Mouse (Mus musculus) midbrain, embryonic 11.5 days (tissue): Measurements from ENCODE around the gene Uap1. TPM values are rescaled to one million over a fixed set of nuclear protein-coding genes. Genes with fewer than 3 reads are reported as not detected.

Experiments used
- ATAC-seq: fragments of 200-750 bp; cut with Nextera tagmentation; 2 replicates; pipeline ENCODE4 v1.8.0; 2017; ENCODE audit warnings: moderate TSS enrichment, moderate library complexity; ENCODE audit not compliant: low FRiP score
- DNase-seq: peaks from one replicate; pipeline ENCODE4 v3.0.0; 2015; ENCODE audit warnings: low spot score; ENCODE audit errors: missing footprints
- H3K27ac ChIP-seq: fragments of 300-500 bp; sonication (generic); 2 replicates; pipeline ENCODE4 v1.5.1; 2014; ENCODE audit warnings: low read depth, low read length
- H3K27me3 ChIP-seq: fragments of 300-500 bp; sonication (generic); 2 replicates; pipeline ENCODE4 v1.6.1; 2014; ENCODE audit warnings: mild to moderate bottlenecking, low read length, moderate library complexity, mixed read lengths; ENCODE audit not compliant: control insufficient read depth, insufficient read depth
- H3K36me3 ChIP-seq: fragments of 300-500 bp; sonication (generic); 2 replicates; pipeline ENCODE4 v1.6.1; 2014; ENCODE audit warnings: mild to moderate bottlenecking, low read length, moderate library complexity, mixed read lengths; ENCODE audit not compliant: control insufficient read depth, insufficient read depth
- H3K4me1 ChIP-seq: fragments of 300-500 bp; sonication (generic); 2 replicates; pipeline ENCODE4 v1.6.1; 2014; ENCODE audit warnings: low read length; ENCODE audit not compliant: control insufficient read depth, insufficient read depth
- H3K4me2 ChIP-seq: fragments of 300-500 bp; sonication (generic); 2 replicates; pipeline ENCODE4 v1.6.1; 2014; ENCODE audit warnings: mild to moderate bottlenecking, moderate library complexity
- H3K4me3 ChIP-seq: fragments of 300-500 bp; sonication (generic); 2 replicates; pipeline ENCODE4 v1.5.1; 2014; ENCODE audit warnings: low read depth, low read length
- H3K9ac ChIP-seq: fragments of 300-500 bp; sonication (generic); 2 replicates; pipeline ENCODE4 v1.6.1; 2014; ENCODE audit warnings: low read length
- H3K9me3 ChIP-seq: fragments of 300-500 bp; sonication (generic); 2 replicates; pipeline ENCODE4 v1.6.1; 2016; ENCODE audit warnings: low read length; ENCODE audit not compliant: control insufficient read depth
- WGBS: fragments of 180-500 bp; shearing (Covaris S2); extraction: QIAGEN DNeasy Blood & Tissue Kit; methylation state at CpG from one replicate; pipeline ENCODE4 v1.1.7; 2014; 5-methylcytosine and 5-hydroxymethylcytosine counted together
- polyA plus RNA-seq: library from polyadenylated mRNA; unstranded; fragments of >200 nt; fragmentation: Nextera tagmentation; extraction: Ambion mirVana; gene quantifications from 2 replicates; pipeline ENCODE4 v1.2.1, GENCODE M21; 2014

Gene Uap1
- 61.7 and 67.7 TPM in 2 replicates for polyA plus RNA-seq

DNA sequence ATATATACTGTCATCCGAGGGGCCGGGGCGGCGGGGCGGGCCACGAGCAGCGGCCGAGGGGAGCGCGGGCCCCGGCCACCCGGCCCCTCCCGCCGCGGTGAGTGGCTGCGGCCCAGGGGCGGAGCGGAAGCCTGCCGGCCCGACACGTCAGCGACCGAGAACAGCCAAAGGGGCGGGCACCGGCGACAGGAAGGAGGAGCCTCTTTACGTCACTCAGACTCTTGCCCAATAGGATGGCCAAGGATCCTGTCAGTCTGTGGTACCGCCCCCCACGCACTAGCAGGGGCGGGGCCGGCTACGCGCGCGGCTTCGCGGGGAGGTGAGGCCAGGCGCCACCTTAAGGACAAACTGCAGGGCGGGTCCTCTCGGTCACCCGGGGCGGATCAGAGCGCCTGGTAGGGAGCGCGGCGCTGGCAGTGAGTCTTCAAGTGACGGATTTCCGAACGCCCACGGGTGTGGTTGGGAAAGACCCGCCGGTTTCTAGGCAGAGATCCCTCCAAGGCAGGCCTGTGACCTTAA is at the start of gene Uap1:
Gene Uap1 (minus strand): TSS at position 144 of the 519 bp plus-strand sequence.
- ATAC-seq, result peak; percentile 100
- Histone ChIP-seq H3K9ac (peak within 1 kb of the TSS; percentile 69), H3K4me3 (peak within 1 kb of the TSS; percentile 82), H3K9me3 (no peaks in the 10 kb centered on the region), H3K27me3 (no peaks in the 10 kb centered on the region), H3K36me3 (no peaks in the 10 kb centered on the region), H3K27ac (peak within 1 kb of the TSS; percentile 82), H3K4me1 (peaks cover 9% of the 10 kb centered on the region), H3K4me2 (peak within 1 kb of the TSS; percentile 76)
- peak; percentile 99 for DNase-seq
- under 1% methylated on average over 52 of the region's 52 CpGs for WGBS

DNA sequence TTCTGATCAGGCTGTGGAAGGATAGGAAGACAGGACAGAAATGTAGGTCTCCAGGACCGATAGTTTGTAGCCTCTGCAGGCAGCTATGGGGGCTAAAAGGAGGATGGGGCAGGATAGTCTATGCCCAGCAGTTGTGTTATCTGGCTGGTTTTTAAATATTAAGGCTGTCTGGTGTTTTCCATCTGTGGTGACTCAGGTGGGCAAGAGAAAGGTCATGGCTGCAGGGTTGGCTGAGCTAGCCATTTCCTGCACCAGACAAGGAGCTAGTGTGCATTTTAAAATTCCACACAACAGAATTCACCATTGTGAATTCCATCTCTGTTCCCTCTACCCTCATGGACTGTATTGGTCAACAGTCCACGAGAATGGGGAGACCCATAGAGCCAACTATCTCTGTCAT is 48.5 kb upstream of the Uap1 start:
- H3K9ac ChIP-seq, result no peak overlapping the region
- WGBS, result 75% methylated on average over 2 of the region's 2 CpGs
- no peaks in the 10 kb centered on the region for H3K36me3 ChIP-seq
- no peaks in the 10 kb centered on the region for H3K27me3 ChIP-seq
- H3K27ac ChIP-seq, result no peak overlapping the region
- H3K4me1 ChIP-seq, result no peaks in the 10 kb centered on the region
- ATAC-seq, result no peak
- H3K4me3 ChIP-seq, result no peak overlapping the region
- DNase-seq, result no peak
- H3K4me2 ChIP-seq, result no peak overlapping the region
- H3K9me3 ChIP-seq, result no peaks in the 10 kb centered on the region

DNA sequence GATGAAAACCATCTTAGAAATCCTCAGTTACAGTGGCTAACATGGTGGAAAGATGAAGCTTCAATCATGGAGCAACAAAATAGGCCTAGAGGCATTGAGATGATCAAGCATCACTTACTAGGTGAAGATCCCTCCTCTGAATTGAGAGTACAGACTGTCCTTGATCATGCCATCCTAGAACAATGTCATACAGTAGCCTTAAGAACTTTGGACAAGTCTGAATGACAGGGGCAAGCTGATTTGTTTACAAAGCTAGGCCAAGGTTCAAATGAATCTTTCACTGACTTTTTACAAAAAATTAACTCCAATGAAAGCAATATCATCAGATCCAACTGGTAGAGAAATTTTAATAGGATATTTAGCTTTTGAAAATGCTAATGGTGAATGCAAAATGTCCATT is 45.6 kb upstream of the Uap1 start:
- H3K27ac ChIP-seq, result no peak overlapping the region
- H3K4me2 ChIP-seq, result no peak overlapping the region
- no peak for DNase-seq
- H3K36me3 ChIP-seq, result no peaks in the 10 kb centered on the region
- H3K9ac ChIP-seq, result no peak overlapping the region
- H3K4me3 ChIP-seq, result no peak overlapping the region
- H3K4me1 ChIP-seq, result no peaks in the 10 kb centered on the region
- no peaks in the 10 kb centered on the region for H3K9me3 ChIP-seq
- H3K27me3 ChIP-seq, result no peaks in the 10 kb centered on the region
- no peak for ATAC-seq

DNA sequence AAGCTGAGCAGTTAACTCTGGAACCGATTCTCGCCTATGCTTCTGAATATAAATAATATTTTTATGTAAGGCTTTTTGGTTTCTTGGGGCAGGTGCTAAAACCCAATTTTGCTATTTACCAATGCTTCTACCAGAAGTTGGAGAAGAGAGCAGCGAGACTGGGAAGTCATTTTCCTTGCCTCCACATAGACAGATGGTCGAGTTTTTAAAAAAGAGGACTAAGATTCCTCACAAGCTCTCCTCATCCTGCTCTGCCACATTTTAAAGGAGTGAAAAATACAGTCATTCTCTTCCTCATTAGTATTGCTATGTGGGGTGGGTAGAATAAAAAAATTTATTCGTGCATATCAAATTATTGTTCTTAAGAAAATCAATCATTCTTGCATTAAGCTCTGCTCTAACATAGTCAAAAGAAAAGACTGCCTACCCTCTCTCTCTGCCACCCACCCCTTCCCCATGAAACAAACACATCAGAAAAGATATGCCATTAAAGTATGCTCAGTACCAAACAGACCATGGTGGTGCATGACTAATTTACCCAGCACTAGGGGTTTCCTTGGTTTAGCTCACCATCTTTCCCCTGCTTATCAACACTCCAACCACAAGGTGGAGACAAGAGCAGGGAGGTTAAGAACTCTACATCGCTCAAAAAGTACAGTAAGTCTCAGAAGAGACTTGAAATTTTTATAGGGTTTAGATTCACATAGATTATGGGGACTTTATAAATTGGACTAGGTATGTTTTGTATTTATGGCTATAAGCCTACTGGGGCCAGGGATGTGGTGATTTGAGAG is 43.5 kb upstream of the Uap1 start:
- Histone ChIP-seq H3K9me3 (no peaks in the 10 kb centered on the region), H3K9ac (no peak overlapping the region), H3K27ac (no peak overlapping the region), H3K4me1 (peaks cover 6% of the 10 kb centered on the region), H3K4me3 (no peak overlapping the region), H3K36me3 (no peaks in the 10 kb centered on the region), H3K4me2 (no peak overlapping the region), H3K27me3 (no peaks in the 10 kb centered on the region)
- ATAC-seq (no peak), DNase-seq (no peak)
- 78% methylated on average over 6 of the region's 6 CpGs for WGBS

DNA sequence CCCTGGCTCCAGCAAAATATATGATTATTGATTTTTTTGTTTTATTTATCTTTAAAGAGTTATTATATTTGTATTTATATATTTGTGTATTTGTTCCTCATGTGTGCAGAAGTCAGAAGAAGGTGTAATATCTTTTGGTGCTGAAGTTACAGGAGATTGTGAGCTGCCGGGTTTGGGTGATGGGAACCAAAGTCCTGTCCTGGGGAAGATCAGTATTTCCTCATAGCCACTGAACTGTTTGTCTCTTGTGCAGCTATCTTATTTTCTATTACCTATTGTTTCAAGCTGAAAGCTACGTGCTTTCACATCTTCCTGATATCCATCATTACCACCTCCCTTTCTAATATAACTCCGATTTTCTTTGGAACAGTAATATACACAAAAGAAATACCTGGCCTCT is 40.8 kb upstream of the Uap1 start:
- peak; percentile 87 for DNase-seq
- H3K36me3 ChIP-seq, result no peaks in the 10 kb centered on the region; the same call in 1 of the 2 replicates
- 75% methylated on average over 3 of the region's 3 CpGs for WGBS
- H3K4me1 ChIP-seq, result peaks cover 6% of the 10 kb centered on the region
- peak overlapping the region; percentile 95; the same call in 1 of the 2 replicates for H3K4me3 ChIP-seq
- H3K9ac ChIP-seq, result no peak overlapping the region
- ATAC-seq, result no peak
- H3K4me2 ChIP-seq, result peak overlapping the region; percentile 75; the same call in 1 of the 2 replicates
- no peaks in the 10 kb centered on the region for H3K9me3 ChIP-seq
- no peaks in the 10 kb centered on the region for H3K27me3 ChIP-seq
- H3K27ac ChIP-seq, result no peak overlapping the region

DNA sequence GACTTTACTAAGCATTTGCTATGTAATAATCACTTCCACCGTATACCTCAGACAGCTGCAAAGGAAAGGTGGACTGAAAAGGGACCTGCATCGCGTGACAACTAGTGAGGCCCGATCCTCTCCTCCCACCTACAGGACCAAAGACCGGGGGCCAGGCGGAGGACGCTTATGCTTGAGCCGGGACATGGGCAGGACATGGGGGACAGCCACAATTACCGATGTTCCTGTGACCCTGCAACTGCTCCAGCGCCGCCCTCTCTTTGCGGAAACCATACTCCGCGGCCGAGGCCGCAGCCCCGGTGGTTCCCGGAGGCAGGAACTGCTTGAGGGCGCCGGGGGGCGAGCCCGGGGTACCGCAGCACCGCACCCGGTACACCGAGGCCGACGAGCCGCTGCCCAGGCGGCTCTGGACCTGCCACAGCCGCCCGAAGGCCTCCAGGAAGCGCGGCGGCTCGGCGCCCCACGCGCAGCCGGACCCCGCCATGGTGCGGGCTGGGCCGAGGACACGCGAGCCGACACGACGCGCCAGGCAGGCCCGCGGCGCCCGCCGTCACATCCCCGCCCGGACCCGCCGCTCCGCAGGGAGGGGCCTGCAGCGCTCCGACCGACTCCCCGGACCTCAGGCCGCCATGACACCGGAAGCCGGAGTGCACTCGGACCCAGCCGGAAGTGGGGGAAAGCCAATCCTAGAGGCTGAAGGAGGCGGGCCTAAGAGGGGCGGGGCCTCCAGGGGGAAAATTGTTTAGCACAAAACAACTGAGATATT is 40.2 kb upstream of the Uap1 start, which contains the start of gene Uhmk1:
Gene Uhmk1 (minus strand): TSS at position 641 of the 766 bp plus-strand sequence.
- H3K27ac ChIP-seq, result no peak within 1 kb of the TSS
- H3K36me3 ChIP-seq, result no peaks in the 10 kb centered on the region; the same call in 1 of the 2 replicates
- DNase-seq (peak; percentile 96), ATAC-seq (peak; percentile 100)
- peaks cover 6% of the 10 kb centered on the region for H3K4me1 ChIP-seq
- H3K9me3 ChIP-seq, result no peaks in the 10 kb centered on the region
- H3K4me2 ChIP-seq, result peak within 1 kb of the TSS; percentile 75
- under 1% methylated on average over 67 of the region's 70 CpGs for WGBS
- H3K27me3 ChIP-seq, result no peaks in the 10 kb centered on the region
- H3K4me3 ChIP-seq, result peak within 1 kb of the TSS; percentile 95
- H3K9ac ChIP-seq, result peak within 1 kb of the TSS; percentile 91

DNA sequence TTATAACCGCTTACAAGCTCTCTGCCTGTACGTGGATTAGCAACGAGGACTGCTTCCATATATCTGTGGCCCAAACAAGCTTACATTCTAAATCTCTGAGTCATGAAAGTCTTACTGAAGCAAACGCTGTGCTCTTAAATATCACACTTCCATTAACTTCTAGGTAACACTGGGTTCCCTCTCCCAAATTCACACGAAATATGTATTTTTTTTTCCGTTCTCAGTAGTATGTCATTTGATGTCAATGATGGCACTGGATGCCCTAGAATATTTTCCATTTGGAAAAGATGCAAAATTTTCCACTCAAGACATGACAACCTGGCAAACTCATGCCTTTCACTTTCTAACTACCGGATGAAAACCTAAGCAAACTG is 39.6 kb upstream of the Uap1 start:
- ATAC-seq (no peak), DNase-seq (peak; percentile 85)
- 50% methylated on average over 7 of the region's 7 CpGs for WGBS
- Histone ChIP-seq H3K9ac (peak overlapping the region; percentile 91), H3K27ac (no peak overlapping the region), H3K4me2 (peak overlapping the region; percentile 75), H3K9me3 (no peaks in the 10 kb centered on the region), H3K4me1 (peaks cover 6% of the 10 kb centered on the region), H3K36me3 (no peaks in the 10 kb centered on the region; the same call in 1 of the 2 replicates), H3K27me3 (no peaks in the 10 kb centered on the region), H3K4me3 (peak overlapping the region; percentile 95)

DNA sequence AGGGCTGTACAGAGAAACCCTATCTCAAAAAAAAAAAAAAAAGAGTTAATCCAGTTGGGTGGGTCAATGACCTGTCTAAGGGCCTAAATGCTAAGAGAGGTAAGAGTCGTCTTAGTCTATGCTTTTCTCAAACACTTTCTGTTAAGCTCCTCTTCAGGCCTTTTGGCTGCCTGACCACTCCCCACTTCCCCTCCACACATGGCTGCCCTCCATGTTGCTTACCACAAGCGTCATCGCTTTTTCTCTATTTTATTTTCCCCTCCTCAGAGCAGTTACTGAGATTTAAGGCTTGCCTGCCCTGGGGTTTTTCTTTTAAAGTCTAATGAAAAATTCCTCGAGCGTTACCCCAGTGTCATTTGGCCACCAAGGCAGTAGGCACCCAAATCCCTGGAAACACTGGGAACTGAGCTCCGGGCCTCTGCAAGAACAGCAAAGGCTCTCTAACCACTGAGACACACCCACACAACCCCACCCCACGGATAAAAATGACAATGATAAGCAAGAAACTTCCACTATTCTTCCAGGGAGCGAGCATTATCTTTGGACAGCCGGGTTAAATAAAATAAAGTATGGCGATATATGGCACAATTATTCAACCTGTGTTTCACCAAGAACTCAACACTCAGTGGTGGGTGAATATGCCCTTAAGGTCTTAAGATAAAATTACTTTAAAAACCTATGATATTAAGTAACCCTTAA is 38.6 kb upstream of the Uap1 start:
- peaks cover under 1% of the 10 kb centered on the region; the same call in 1 of the 2 replicates for H3K36me3 ChIP-seq
- no peak overlapping the region for H3K4me3 ChIP-seq
- DNase-seq (no peak), ATAC-seq (no peak)
- H3K27me3 ChIP-seq, result no peaks in the 10 kb centered on the region
- no peak overlapping the region for H3K9ac ChIP-seq
- H3K9me3 ChIP-seq, result no peaks in the 10 kb centered on the region
- no peak overlapping the region for H3K4me2 ChIP-seq
- peaks cover 6% of the 10 kb centered on the region for H3K4me1 ChIP-seq
- no peak overlapping the region for H3K27ac ChIP-seq
- WGBS, result 90% methylated on average over 10 of the region's 10 CpGs
